Mouse (Mus musculus): ENCODE data around the gene Flna. TPM values are rescaled to one million over a fixed set of nuclear protein-coding genes. Genes with fewer than 3 reads are reported as not detected.

Flna gene
- 985 and 1,044 TPM in 2 replicates for polyA plus RNA-seq (2012; rRNA removed)

DNA sequence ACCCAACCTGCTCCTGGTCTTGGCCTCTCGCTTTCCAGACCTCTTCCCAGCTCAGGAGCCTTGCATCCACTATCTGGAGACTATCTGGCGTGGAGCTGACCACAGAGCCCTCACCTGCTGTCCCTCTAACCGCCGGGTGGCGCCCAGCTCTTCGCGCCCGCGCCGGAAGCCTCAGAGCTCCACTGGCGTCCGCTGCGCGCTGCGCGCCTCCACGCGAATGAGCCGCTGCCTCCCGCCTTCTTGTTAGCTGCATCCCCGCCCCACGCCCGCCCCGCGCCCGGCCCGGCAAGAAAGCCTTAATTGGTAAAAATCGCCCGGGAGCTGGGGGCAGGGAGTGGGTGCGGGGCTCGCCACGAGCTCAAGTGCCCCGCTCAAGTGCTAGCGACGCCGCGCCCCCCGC lies at the start of gene Flna:
Gene Flna (minus strand): TSS at position 206 of the 400 bp plus-strand sequence.

DNA sequence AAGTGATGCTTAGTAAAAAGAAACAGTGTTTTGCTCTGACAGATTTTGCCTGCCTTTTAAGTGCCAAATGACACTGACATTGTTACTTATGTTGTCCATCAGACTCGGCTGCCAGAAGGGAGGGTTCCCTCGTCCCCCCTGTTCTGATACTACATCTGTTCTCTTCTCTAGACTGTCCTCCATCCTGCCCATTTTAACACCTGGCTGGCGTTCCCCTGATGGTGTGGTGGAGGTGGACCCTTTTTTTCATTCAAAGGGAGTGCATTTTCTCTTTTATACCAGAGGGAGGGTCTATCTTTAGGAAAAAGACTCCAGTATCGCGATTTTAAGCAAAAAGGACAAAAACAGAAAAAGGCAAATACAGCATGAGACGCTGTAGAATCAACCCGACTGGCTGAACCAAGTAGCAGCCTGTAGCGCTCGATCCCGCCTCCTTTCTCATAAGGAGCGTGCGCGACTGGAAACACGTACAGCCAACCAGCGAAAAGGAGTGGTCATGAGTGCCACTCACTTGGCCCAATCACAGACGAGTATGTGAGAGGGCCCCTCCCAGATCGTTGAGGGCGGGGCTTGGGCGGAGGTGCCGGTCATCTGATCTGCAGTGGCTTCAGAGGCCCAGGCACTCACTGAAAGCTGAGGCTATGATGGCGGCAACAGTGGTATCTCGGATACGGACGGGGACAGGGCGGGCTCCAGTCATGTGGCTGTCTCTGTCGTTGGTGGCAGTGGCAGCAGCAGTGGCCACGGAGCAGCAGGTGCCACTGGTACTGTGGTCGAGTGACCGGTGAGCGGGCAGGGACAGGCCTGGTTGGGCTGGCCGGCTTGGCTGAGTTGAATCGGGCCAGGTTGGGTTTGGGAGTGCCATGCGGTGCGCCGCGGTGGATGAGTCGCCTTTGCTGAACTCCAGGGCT lies 47.2 kb upstream of the Flna start, which contains the start of gene Atp6ap1:
Gene Atp6ap1 (plus strand): TSS at position 560 of the 911 bp plus-strand sequence.

GRCm38 (mm10) chrX:74281732-74282394 lies 32.2 kb upstream of the Flna start, which contains the start of the genes Taz and Dnase1l1:
Taz (plus strand) TSS chrX:74281912.
Dnase1l1 (minus strand) TSS chrX:74282337.

DNA sequence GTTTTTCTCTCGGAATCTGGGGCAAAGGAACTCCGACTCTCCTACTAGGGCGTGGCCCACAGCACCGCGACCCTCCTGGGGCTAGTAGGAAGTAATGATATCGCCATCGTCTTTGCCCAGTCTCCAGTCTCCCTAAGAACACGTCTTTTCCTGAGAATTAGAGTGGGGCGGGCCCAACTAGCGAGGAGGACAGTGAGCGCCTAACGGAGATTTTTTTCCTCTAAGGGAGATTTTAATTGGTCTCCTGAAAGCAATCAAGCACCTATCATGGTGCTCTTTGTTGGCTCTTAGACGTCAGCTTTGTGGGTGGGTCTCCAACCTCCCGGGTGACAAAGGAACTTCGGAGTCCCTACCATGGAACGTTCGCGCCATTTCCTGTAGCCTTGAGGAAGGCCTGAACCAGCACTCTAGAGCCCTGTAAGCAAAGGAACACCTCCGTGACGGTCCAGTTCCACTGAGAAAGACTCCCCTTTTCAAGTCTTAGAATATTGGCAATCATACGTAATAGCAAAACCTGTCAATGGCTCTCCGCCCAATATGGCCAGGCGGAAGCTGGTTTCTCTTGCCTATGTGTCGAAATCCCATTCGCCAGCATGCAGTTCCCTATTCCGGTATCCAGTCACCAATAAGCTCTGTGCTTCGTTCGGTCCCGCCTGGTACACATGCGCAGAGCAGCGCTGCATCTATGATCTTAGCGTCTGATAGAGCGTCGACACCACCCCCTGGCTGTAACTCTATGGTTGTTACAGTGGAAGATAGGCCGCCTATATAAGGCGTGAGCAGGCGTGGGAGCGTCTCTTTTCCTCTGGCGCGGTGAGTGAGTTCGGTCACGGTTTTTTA lies 20.7 kb upstream of the Flna start, which contains the start of gene Rpl10:
Gene Rpl10 (plus strand): TSS at position 751 of the 840 bp plus-strand sequence.

DNA sequence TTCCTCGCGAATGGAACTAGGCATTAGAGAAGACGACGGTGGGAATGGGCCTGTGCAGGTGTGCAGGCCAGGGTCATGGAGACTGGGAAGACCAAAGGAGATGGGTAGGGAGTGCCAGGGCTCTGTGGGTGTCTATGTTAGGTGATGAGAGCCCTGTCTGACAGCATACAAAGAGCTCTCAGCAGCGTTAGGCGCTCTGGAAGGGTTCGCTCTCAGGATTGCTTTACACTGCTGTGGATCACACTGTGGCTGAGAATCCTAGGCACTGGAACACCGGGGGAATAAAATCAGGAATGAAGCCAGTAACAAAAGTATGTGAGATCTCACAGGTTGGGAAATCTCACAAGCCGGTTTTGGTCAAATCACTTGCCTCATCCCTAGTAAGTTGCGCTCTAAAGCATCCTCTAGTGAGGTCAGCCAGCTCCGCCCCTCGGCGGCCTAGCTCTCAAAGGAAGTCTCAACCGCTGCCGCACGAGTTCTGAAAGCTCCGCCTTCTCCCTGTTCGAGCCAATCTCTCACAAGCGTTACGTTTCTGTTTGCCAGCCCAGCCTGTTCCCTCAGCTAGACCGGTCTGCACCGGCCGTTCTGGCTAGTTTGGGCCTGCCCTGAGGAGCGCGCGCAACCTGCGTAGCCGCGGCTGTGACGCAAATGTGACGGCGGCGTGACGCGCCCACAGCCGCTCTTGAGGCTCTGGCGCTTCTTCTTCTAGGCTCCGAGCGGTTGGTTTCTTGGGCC lies 4.7 kb upstream of the Flna start, which contains the start of gene Emd:
Gene Emd (plus strand): TSS at position 535 of the 735 bp plus-strand sequence.

GRCm38 (mm10) chrX:74176959-74177358 lies 72.7 kb downstream of the Flna start, which contains the start of gene Tktl1:
Tktl1 (plus strand) TSS chrX:74177259.

Other genes starting within 250 kb of the Flna start
- 168 and 173 TPM in 2 replicates for gene Irak1, start 225.9 kb downstream of the Flna start, polyA plus RNA-seq (2012; rRNA removed)
- gene Opn1mw, start 122.4 kb downstream of the Flna start, polyA plus RNA-seq (2012; rRNA removed) = not detected in 2 replicates
- gene Mecp2, start 114.5 kb downstream of the Flna start, polyA plus RNA-seq (2012; rRNA removed) = 3.6 and 3.7 TPM in 2 replicates
- not detected in 2 replicates for gene Tex28, start 82.0 kb downstream of the Flna start, polyA plus RNA-seq (2012; rRNA removed)
- gene Tktl1, start 72.6 kb downstream of the Flna start, polyA plus RNA-seq (2012; rRNA removed) = not detected in 2 replicates
- 48.3 and 63.7 TPM in 2 replicates for gene Emd, start 4.9 kb upstream of the Flna start, polyA plus RNA-seq (2012; rRNA removed)
- gene Rpl10, start 21.0 kb upstream of the Flna start, polyA plus RNA-seq (2012; rRNA removed) = 1,225 and 1,400 TPM in 2 replicates
- 121 and 127 TPM in 2 replicates for gene Taz, start 32.1 kb upstream of the Flna start, polyA plus RNA-seq (2012; rRNA removed)
- 18.3 and 18.9 TPM in 2 replicates for gene Dnase1l1, start 32.5 kb upstream of the Flna start, polyA plus RNA-seq (2012; rRNA removed)
- 324 and 365 TPM in 2 replicates for gene Atp6ap1, start 47.3 kb upstream of the Flna start, polyA plus RNA-seq (2012; rRNA removed)
- gene Gdi1, start 55.2 kb upstream of the Flna start, polyA plus RNA-seq (2012; rRNA removed) = 94.5 and 119 TPM in 2 replicates
- gene Fam50a, start 63.2 kb upstream of the Flna start, polyA plus RNA-seq (2012; rRNA removed) = 11.6 and 17.5 TPM in 2 replicates
- 13.9 and 16.8 TPM in 2 replicates for gene Plxna3, start 79.2 kb upstream of the Flna start, polyA plus RNA-seq (2012; rRNA removed)
- gene Lage3, start 103.8 kb upstream of the Flna start, polyA plus RNA-seq (2012; rRNA removed) = 35.5 and 37.4 TPM in 2 replicates
- gene Ubl4a, start 123.4 kb upstream of the Flna start, polyA plus RNA-seq (2012; rRNA removed) = 38.4 and 49.9 TPM in 2 replicates
- 19.5 and 23.5 TPM in 2 replicates for gene Slc10a3, start 123.5 kb upstream of the Flna start, polyA plus RNA-seq (2012; rRNA removed)
- 50.3 and 57.9 TPM in 2 replicates for gene Fam3a, start 143.5 kb upstream of the Flna start, polyA plus RNA-seq (2012; rRNA removed)
- 11.9 and 17.9 TPM in 2 replicates for gene Ikbkg, start 143.5 kb upstream of the Flna start, polyA plus RNA-seq (2012; rRNA removed)
- 25.1 and 31.0 TPM in 2 replicates for gene G6pdx, start 179.4 kb upstream of the Flna start, polyA plus RNA-seq (2012; rRNA removed)
- gene Gm6880, start 231.6 kb upstream of the Flna start, polyA plus RNA-seq (2012; rRNA removed) = not detected in 2 replicates

Data from colon, adult 2 months (tissue).